ENCODE assay signal across 9 mouse cellular contexts in the genomic region with DNA sequence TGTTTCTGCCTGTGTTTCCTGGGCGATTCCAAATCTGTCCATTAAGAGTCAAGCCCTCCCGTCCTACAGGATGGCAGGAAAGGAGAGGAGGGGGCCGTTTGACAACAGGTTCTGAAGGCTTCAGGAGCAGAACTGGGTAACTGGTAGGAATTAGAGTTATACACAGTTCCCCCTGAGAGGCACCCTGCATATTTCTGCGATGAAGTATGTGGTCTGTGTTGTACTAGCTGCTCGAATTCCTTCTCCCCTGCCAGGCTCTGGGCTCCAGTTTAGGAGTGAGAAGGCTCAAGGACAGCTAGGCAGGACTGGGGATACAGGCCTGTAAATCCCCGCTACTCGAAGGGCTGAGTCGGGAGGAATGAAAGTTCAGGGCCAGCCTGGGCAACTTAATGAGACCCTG. TPM values are rescaled to one million over a fixed set of nuclear protein-coding genes. Genes with fewer than 3 reads are reported as not detected.
A peak's percentile ranks its signal among the peaks of the same experiment; 100 is the strongest.
DNase-seq lines count a peak whose midpoint lies in the region; ATAC-seq lines count a peak whose summit lies in the region.
"Had no signal": no experiment of that assay in that cellular context is flagged by ENCODE, and none has a peak within 500 bp of the region (broad histone marks: within the 10 kb centered on the region; RNA-seq: fewer than 3 reads in every experiment).

No protein-coding gene starts in this region.

- H3K9ac ChIP-seq in midbrain, embryonic 11.5 days (ENCODE audit: low read length) = peak overlapping the region; percentile 24
- H3K9ac ChIP-seq in midbrain, embryonic 14.5 days (replicated peaks; ENCODE audit: low read length) = no peak overlapping the region; the same call in 1 of the 2 replicates
- peak overlapping the region; percentile 54 for H3K9ac ChIP-seq in embryonic facial prominence, embryonic 13.5 days
- H3K9ac ChIP-seq in hindbrain, embryonic 13.5 days = 0 out of 2 replicates have a peak overlapping the region, but pooled peaks have one; percentile 24
- H3K9ac ChIP-seq: neural tube, embryonic 12.5 days had no signal

- H3K4me1 ChIP-seq in midbrain, embryonic 11.5 days (ENCODE audit: control insufficient read depth, insufficient read depth, low read length) = peaks cover 16% of the 10 kb centered on the region
- peaks cover 17% of the 10 kb centered on the region for H3K4me1 ChIP-seq in midbrain, embryonic 14.5 days (ENCODE audit: control insufficient read depth, insufficient read depth, low read length)
- H3K4me1 ChIP-seq in embryonic facial prominence, embryonic 13.5 days = peaks cover 54% of the 10 kb centered on the region
- H3K4me1 ChIP-seq in hindbrain, embryonic 13.5 days (replicated peaks) = peaks cover 21% of the 10 kb centered on the region

- H3K9me3 ChIP-seq in midbrain, embryonic 11.5 days (ENCODE audit: control insufficient read depth, low read length) = no peaks in the 10 kb centered on the region
- H3K9me3 ChIP-seq in midbrain, embryonic 14.5 days (ENCODE audit: control insufficient read depth, low read length) = no peaks in the 10 kb centered on the region
- no peaks in the 10 kb centered on the region for H3K9me3 ChIP-seq in embryonic facial prominence, embryonic 13.5 days
- no peaks in the 10 kb centered on the region; the same call in 1 of the 2 replicates for H3K9me3 ChIP-seq in hindbrain, embryonic 13.5 days
- H3K9me3 ChIP-seq: neural tube, embryonic 12.5 days had no signal

- H3K27me3 ChIP-seq in midbrain, embryonic 11.5 days (ENCODE audit: control insufficient read depth, insufficient read depth, low read length) = no peaks in the 10 kb centered on the region
- no peaks in the 10 kb centered on the region for H3K27me3 ChIP-seq in midbrain, embryonic 14.5 days (ENCODE audit: control insufficient read depth, insufficient read depth, low read length)
- H3K27me3 ChIP-seq in embryonic facial prominence, embryonic 13.5 days = no peaks in the 10 kb centered on the region
- no peaks in the 10 kb centered on the region for H3K27me3 ChIP-seq in hindbrain, embryonic 13.5 days
- H3K27me3 ChIP-seq: neural tube, embryonic 12.5 days had no signal

- H3K4me3 ChIP-seq in midbrain, embryonic 11.5 days (ENCODE audit: low read depth, low read length) = no peak overlapping the region
- H3K4me3 ChIP-seq in midbrain, embryonic 14.5 days (replicated peaks; ENCODE audit: low read depth, low read length) = no peak overlapping the region
- H3K4me3 ChIP-seq in embryonic facial prominence, embryonic 13.5 days = no peak overlapping the region
- no peak overlapping the region for H3K4me3 ChIP-seq in hindbrain, embryonic 13.5 days
- H3K4me3 ChIP-seq: neural tube, embryonic 12.5 days had no signal

- ATAC-seq in midbrain, embryonic 11.5 days (ENCODE audit: low FRiP score) = no peak
- no peak for ATAC-seq in midbrain, embryonic 14.5 days (ENCODE audit: low FRiP score, low TSS enrichment)
- peak; percentile 43; the same call in 1 of the 2 replicates for ATAC-seq in embryonic facial prominence, embryonic 13.5 days (ENCODE audit: insufficient number of reproducible peaks, insufficient read depth, low FRiP score, low TSS enrichment, low read depth)
- ATAC-seq in hindbrain, embryonic 13.5 days (ENCODE audit: low FRiP score) = no peak

- no peak overlapping the region for H3K4me2 ChIP-seq in midbrain, embryonic 11.5 days
- H3K4me2 ChIP-seq in midbrain, embryonic 14.5 days (ENCODE audit: low read length) = no peak overlapping the region
- H3K4me2 ChIP-seq in embryonic facial prominence, embryonic 13.5 days = peak overlapping the region; percentile 35
- H3K4me2 ChIP-seq in hindbrain, embryonic 13.5 days = no peak overlapping the region
- H3K4me2 ChIP-seq: neural tube, embryonic 12.5 days had no signal

- DNase-seq in midbrain, embryonic 11.5 days (ENCODE audit: low spot score, missing footprints) = no peak
- no peak for DNase-seq in midbrain, embryonic 14.5 days
- DNase-seq in mesoderm, embryonic 11.5 days (ENCODE audit: low read depth, low spot score) = peak; percentile 65
- no peak for DNase-seq in cerebellum, postnatal 25 days
- DNase-seq in frontal cortex, postnatal 25 days (ENCODE audit: low spot score in 2 of 2) = no peak
- no peak for DNase-seq in right cerebral cortex, postnatal 36 days (ENCODE audit: low spot score in 2 of 2)

- 32% methylated on average over 8 of the region's 8 CpGs for WGBS in midbrain, embryonic 11.5 days
- WGBS in midbrain, embryonic 14.5 days = 37% methylated on average over 8 of the region's 8 CpGs
- 21% methylated on average over 8 of the region's 8 CpGs for WGBS in embryonic facial prominence, embryonic 13.5 days
- WGBS in hindbrain, embryonic 13.5 days = 35% methylated on average over 8 of the region's 8 CpGs

- 0 out of 2 replicates have a peak overlapping the region, but pooled peaks have one; percentile 35 for H3K27ac ChIP-seq in midbrain, embryonic 11.5 days (ENCODE audit: low read depth, low read length)
- no peak overlapping the region; the same call in 1 of the 2 replicates for H3K27ac ChIP-seq in midbrain, embryonic 14.5 days (replicated peaks; ENCODE audit: low read depth, low read length)
- H3K27ac ChIP-seq in embryonic facial prominence, embryonic 13.5 days = peak overlapping the region; percentile 95
- peak overlapping the region; percentile 62; the same call in 1 of the 2 replicates for H3K27ac ChIP-seq in hindbrain, embryonic 13.5 days
- H3K27ac ChIP-seq: neural tube, embryonic 12.5 days had no signal

- H3K36me3 ChIP-seq in midbrain, embryonic 11.5 days (ENCODE audit: control insufficient read depth, insufficient read depth, low read length) = no peaks in the 10 kb centered on the region
- no peaks in the 10 kb centered on the region for H3K36me3 ChIP-seq in midbrain, embryonic 14.5 days (ENCODE audit: control insufficient read depth, insufficient read depth, low read length)
- H3K36me3 ChIP-seq in embryonic facial prominence, embryonic 13.5 days = peaks cover 2% of the 10 kb centered on the region; the same call in 1 of the 2 replicates
- no peaks in the 10 kb centered on the region for H3K36me3 ChIP-seq in hindbrain, embryonic 13.5 days
- H3K36me3 ChIP-seq: neural tube, embryonic 12.5 days had no signal

RNA-seq across cellular contexts. Expression of a gene that starts 13.4 kb away (rescaled TPM):
- 175 and 194 TPM in 2 replicates for polyA plus RNA-seq in midbrain, embryonic 11.5 days (2014; fragmentation: Nextera tagmentation; extraction: Ambion mirVana)
- polyA plus RNA-seq in midbrain, embryonic 14.5 days (2014; fragmentation: Nextera tagmentation; extraction: Ambion mirVana) = 56.4 and 67.3 TPM in 2 replicates
- 359 and 377 TPM in 2 replicates for polyA plus RNA-seq in embryonic facial prominence, embryonic 13.5 days (2015; fragmentation: Nextera tagmentation; extraction: Ambion mirVana)
- 74.3 and 75.2 TPM in 2 replicates for polyA plus RNA-seq in hindbrain, embryonic 13.5 days (2015; fragmentation: Nextera tagmentation; extraction: Ambion mirVana)

RNA-seq across cellular contexts. Expression of a gene that starts 16.1 kb away (rescaled TPM):
- 25.5 TPM in 2 replicates for polyA plus RNA-seq in midbrain, embryonic 11.5 days (2014; fragmentation: Nextera tagmentation; extraction: Ambion mirVana)
- polyA plus RNA-seq in midbrain, embryonic 14.5 days (2014; fragmentation: Nextera tagmentation; extraction: Ambion mirVana) = 17.4 and 19.2 TPM in 2 replicates
- 34.1 and 38.1 TPM in 2 replicates for polyA plus RNA-seq in embryonic facial prominence, embryonic 13.5 days (2015; fragmentation: Nextera tagmentation; extraction: Ambion mirVana)
- polyA plus RNA-seq in hindbrain, embryonic 13.5 days (2015; fragmentation: Nextera tagmentation; extraction: Ambion mirVana) = 23.4 and 23.5 TPM in 2 replicates
